Mouse (Mus musculus): ENCODE data around the gene Dennd1b. TPM values are rescaled to one million over a fixed set of nuclear protein-coding genes. Genes with fewer than 3 reads are reported as not detected.

The Dennd1b gene
- total RNA-seq, 2 experiments from 2014 or later: 25.6 to 26.1 TPM

GRCm38 (mm10) chr1:138959903-138960483 lies 3.2 kb upstream of the Dennd1b start:
- intact Hi-C loops (cut with DNase I): loop anchor here (5.0 to 10.0 kb wide), 5 partner anchors 48 to 195 kb away; partner anchors contain the start of gene 2310009B15Rik
- no peak for DNase-seq

DNA sequence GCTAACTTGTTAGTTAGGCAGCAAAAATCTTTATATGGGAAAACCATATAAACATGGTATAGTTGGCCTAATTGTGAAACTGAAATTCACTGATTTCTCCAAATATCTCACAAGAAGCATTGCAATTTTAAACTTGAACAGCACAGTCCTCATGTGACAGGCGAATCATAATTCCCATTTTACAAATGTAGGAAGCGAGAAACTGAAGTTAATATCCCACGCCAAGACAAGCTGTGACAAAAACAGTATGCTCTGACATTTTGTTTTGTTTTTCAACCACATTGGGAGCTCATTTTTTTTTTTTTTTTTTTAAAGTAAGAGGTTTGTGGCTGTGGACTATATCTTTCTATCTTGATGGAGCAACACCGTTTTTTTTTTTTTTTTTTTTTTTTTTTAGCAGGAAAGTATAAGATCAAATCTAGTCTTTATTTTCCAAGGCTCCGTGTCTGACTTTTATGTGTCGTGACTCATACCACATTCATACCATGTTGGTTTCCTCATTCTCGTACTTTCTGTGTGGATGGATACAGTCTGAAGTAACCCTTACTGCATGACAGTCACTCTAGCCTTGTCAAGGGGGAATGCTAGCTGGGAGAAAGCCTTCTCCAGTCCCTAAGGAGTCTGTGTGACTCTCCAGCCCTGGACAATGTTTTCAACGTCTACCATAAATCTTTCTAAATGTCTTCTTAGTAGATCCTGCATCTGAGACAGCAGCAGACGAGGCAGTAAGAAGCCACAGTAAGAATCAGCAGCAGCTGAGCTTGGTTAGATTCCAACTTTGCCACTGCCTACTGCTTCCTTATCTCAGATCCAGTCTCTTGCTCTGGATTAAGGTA lies 751 bp upstream of the Dennd1b start:
- intact Hi-C loops (cut with DNase I): loop anchor here (1.0 to 10.0 kb wide), 6 partner anchors 32 to 192 kb away; partner anchors contain the start of gene 2310009B15Rik
- DNase-seq: no peak

- intact Hi-C loops (cut with DNase I): loop anchor here (5.0 to 10.0 kb wide), 5 partner anchors 52 to 191 kb away; partner anchors contain the start of gene 2310009B15Rik
- DNase-seq: peak; percentile 54 to 64
These were observed 728 bp downstream of the Dennd1b start for GRCm38 (mm10) chr1:138963868-138964458.

- DNase-seq: no peak
- intact Hi-C loops (cut with DNase I): loop anchor here (10.0 kb wide), 1 partner anchor 190 kb away; no protein-coding TSS in a partner anchor
These were observed 1.8 kb downstream of the Dennd1b start for GRCm38 (mm10) chr1:138965069-138965468.

GRCm38 (mm10) chr1:138965511-138965910 lies 2.3 kb downstream of the Dennd1b start:
- intact Hi-C loops (cut with DNase I): loop anchor here (10.0 kb wide), 1 partner anchor 189 kb away; no protein-coding TSS in a partner anchor
- DNase-seq: no peak

DNA sequence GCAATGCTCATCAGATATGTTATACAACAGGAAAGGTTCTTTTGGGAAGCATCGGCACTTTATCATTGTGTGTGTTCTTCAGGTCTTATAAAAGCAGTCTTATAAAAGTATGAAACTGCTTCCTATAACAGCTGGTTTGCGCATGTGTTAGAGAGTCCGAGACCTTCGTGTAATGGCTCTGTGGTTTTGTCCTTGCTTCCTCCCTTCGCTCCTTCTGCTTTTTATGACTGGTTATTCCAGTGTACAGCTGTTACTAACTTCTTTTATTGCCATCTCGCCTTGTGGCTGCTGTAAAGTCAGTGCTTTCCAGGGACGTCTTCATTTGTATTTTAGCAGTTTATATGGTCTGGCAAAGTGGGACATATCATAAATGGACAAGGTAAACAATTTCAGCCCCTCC lies 4.2 kb downstream of the Dennd1b start:
- no peak for DNase-seq
- intact Hi-C loops (cut with DNase I): loop anchor here (10.0 kb wide), 1 partner anchor 187 kb away; no protein-coding TSS in a partner anchor

DNA sequence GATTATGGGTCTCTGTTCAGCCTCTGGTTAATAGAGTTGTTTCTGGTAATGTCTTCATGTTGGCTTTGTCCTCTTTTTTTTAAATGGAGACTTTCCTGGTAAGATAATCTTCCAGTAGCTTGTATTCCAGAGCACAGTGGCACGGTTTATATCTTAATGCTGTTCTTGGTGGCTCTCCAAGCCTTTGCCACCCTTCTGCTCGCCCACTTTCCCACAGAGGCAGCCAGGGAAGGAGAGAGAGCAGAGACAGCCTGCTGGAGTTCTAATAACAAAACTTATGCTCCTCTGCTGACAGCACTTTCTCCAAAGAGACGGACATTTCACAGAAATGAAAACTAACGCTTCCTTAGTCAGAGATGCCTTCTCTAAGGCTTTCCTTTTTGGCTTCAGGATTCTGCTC lies 6.8 kb downstream of the Dennd1b start:
- DNase-seq: no peak
- intact Hi-C loops (cut with DNase I): no loop called here

GRCm38 (mm10) chr1:138973541-138974224 lies 10.4 kb downstream of the Dennd1b start:
- intact Hi-C loops (cut with DNase I): no loop called here
- no peak for DNase-seq

GRCm38 (mm10) chr1:138974836-138975235 lies 11.6 kb downstream of the Dennd1b start:
- intact Hi-C loops (cut with DNase I): no loop called here
- no peak for DNase-seq

DNA sequence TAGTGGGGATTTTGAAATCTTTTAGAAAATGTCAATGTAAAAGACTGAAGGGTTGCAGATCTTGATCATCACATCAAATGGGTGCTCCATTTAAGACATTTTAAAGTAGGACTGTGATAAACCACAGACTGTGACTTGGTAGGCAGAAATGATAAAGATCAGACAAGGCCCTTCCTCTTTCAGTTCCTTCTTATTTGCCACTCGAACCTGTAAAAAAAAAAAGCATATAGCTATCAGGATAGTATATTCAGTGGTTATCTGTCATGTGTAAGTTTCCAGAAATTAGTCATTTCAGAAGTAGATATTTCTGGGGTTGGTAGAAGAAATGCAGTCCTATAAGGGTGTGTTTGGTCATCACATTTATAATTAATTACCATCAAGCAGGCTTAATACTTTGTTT lies 12.7 kb downstream of the Dennd1b start:
- intact Hi-C loops (cut with DNase I): no loop called here

GRCm38 (mm10) chr1:138982203-138982602 lies 19.0 kb downstream of the Dennd1b start:
- peak; percentile 53 to 55 for DNase-seq
- intact Hi-C loops (cut with DNase I): loop anchor here (5.0 kb wide), 1 partner anchor 125 kb away; the partner anchor contains the start of gene 2310009B15Rik

More for the DNA sequence above, 12.7 kb downstream of the Dennd1b start:
- DNase-seq: no peak

DNA sequence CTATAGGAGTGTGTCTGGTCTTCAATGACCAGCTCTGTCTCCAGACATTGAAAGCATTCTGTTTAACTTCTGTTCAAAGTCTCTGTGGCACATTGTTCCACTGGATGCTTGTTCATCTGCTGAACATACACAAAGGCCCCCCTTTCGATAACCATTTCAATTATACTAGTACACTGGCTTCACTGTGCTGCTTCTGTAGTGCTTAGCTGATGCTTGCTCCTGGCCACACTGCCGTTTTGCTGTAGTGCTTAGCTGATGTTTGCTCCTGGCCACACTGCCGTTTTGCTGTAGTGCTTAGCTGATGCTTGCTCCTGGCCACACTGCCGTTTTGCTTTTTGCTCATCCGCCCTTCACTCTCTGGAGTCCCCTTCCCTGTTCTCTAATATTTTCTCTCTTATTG lies 19.4 kb downstream of the Dennd1b start:
- DNase-seq: no peak
- intact Hi-C loops (cut with DNase I): loop anchor here (5.0 kb wide), 1 partner anchor 125 kb away; the partner anchor contains the start of gene 2310009B15Rik

- intact Hi-C loops (cut with DNase I): loop anchor here (5.0 kb wide), 1 partner anchor 126 kb away; the partner anchor contains the start of gene 2310009B15Rik
- no peak for DNase-seq
These were observed 19.8 kb downstream of the Dennd1b start for GRCm38 (mm10) chr1:138983064-138983463.

- intact Hi-C loops (cut with DNase I): loop anchor here (5.0 kb wide), 1 partner anchor 126 kb away; the partner anchor contains the start of gene 2310009B15Rik
- DNase-seq: peak; percentile 44 to 47
These were observed 20.2 kb downstream of the Dennd1b start for GRCm38 (mm10) chr1:138983465-138983864.

- DNase-seq: no peak
- intact Hi-C loops (cut with DNase I): loop anchor here (5.0 kb wide), 1 partner anchor 127 kb away; the partner anchor contains the start of gene 2310009B15Rik
These were observed 20.9 kb downstream of the Dennd1b start for GRCm38 (mm10) chr1:138984161-138984560.

GRCm38 (mm10) chr1:138992384-138993138 lies 29.3 kb downstream of the Dennd1b start:
- intact Hi-C loops (cut with DNase I): no loop called here
- DNase-seq: peak; percentile 42 to 46

DNA sequence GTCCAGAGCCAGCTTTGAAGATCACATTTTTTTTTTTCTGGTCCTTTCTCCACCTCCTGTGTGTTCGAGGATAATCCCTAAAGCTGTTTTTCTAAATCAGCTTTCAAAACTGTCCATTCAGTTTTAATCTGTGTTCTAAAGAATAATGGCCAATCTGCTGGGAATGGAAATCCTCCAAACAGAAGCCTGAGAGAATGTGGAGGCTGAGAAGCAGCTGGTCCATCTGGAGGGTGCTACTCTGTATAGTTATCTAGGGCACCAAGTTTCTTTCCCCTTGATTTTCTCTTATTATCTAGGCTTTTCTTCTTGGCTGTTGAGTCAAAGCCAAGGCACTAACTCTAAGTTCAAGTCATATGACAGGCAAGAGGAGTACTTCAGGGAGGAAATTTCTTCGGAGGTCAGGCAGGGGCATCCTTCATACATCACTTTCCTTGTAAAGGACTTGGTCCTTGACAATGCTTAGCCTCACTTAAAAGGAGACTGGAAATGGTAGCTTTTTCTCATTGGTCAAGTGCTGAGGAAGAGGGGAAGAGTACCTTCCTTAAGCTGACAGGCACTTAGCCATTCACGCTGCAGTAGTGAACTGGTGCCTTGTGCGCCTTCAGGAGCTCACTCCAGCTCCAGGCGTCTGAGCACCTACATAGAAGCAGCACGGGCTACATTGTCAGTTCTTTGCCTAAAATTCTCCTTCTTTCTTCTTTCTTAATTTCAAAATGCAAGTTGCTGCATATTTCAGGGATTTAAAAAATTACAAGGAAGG lies 32.6 kb downstream of the Dennd1b start:
- no peak for DNase-seq
- intact Hi-C loops (cut with DNase I): no loop called here

GRCm38 (mm10) chr1:138996663-138997062 lies 33.4 kb downstream of the Dennd1b start:
- intact Hi-C loops (cut with DNase I): no loop called here

More at GRCm38 (mm10) chr1:138996663-138997062, 33.4 kb downstream of the Dennd1b start:
- no peak for DNase-seq

All from heart, postnatal 10 days (tissue).